Comparison of ENCODE assay signal across 25 mouse cellular contexts in genomic region chr15:28070221-28070620, GRCm38 (mm10). TPM values are rescaled to one million over a fixed set of nuclear protein-coding genes. Genes with fewer than 3 reads are reported as not detected.
DNase-seq lines count a peak whose midpoint lies in the region; ATAC-seq and TF ChIP-seq lines count a peak whose summit lies in the region.
"Had no signal": no experiment of that assay in that cellular context is flagged by ENCODE, and none has a peak within 500 bp of the region (broad histone marks: within the 10 kb centered on the region; RNA-seq: fewer than 3 reads in every experiment).

No protein-coding gene starts in this region.

- no peak for TF ChIP-seq POLR2A in liver, adult 2 months (IDR thresholded peaks at IDR 0.05; ENCODE audit: extremely low read depth, insufficient read depth, low read length)
- no peak for TF ChIP-seq POLR2A in ES-Bruce4 (IDR thresholded peaks at IDR 0.05; ENCODE audit: insufficient read depth, low read length)

- 0 out of 2 replicates have a peak overlapping the region, but pooled peaks have one; percentile 2 for H3K9ac ChIP-seq in liver, adult 2 months (ENCODE audit: low read depth, low read length)
- no peak overlapping the region for H3K9ac ChIP-seq in liver, embryonic 12.5 days
- no peak overlapping the region for H3K9ac ChIP-seq in ES-Bruce4 (ENCODE audit: low read depth, poor library complexity, severe bottlenecking)
- H3K9ac ChIP-seq in kidney, embryonic 16.5 days (replicated peaks; ENCODE audit: low read length), result no peak overlapping the region
- H3K9ac ChIP-seq: limb, embryonic 15.5 days; midbrain, embryonic 13.5 days had no signal

- no peak overlapping the region for H3K4me2 ChIP-seq in liver, embryonic 12.5 days
- H3K4me2 ChIP-seq in kidney, embryonic 16.5 days (replicated peaks; ENCODE audit: low read depth, low read length), result peak overlapping the region; percentile 45
- H3K4me2 ChIP-seq: limb, embryonic 15.5 days had no signal

- ATAC-seq in liver, embryonic 12.5 days, result no peak
- ATAC-seq in kidney, embryonic 16.5 days (ENCODE audit: low FRiP score, low TSS enrichment), result no peak
- ATAC-seq: forebrain, embryonic 14.5 days had no signal

- H3K79me2 ChIP-seq in liver, adult 2 months (ENCODE audit: control insufficient read depth, insufficient read depth, low read length), result no peaks in the 10 kb centered on the region

- 39% methylated on average over 5 of the region's 5 CpGs for WGBS in liver, adult 2 months
- 47% methylated on average over 5 of the region's 5 CpGs for WGBS in liver, embryonic 12.5 days (ENCODE audit: insufficient replicate concordance)
- WGBS in kidney, embryonic 16.5 days, result 56% methylated on average over 5 of the region's 5 CpGs

- H3K27ac ChIP-seq in liver, adult 2 months (replicated peaks; ENCODE audit: insufficient read depth, low read depth, low read length), result peak overlapping the region; percentile 57
- H3K27ac ChIP-seq in liver, embryonic 12.5 days, result no peak overlapping the region
- H3K27ac ChIP-seq in ES-Bruce4 (ENCODE audit: insufficient read depth, low read length), result no peak overlapping the region
- H3K27ac ChIP-seq in kidney, embryonic 16.5 days (ENCODE audit: low read length), result no peak overlapping the region
- H3K27ac ChIP-seq: limb, embryonic 15.5 days; macrophage; midbrain, embryonic 13.5 days; stomach, postnatal 0 days had no signal

- H3K9me3 ChIP-seq in liver, embryonic 12.5 days (replicated peaks), result no peaks in the 10 kb centered on the region
- H3K9me3 ChIP-seq in ES-Bruce4 (replicated peaks; ENCODE audit: control insufficient read depth, insufficient read depth, low read length, poor library complexity, severe bottlenecking), result no peaks in the 10 kb centered on the region
- no peaks in the 10 kb centered on the region for H3K9me3 ChIP-seq in kidney, embryonic 16.5 days (ENCODE audit: low read length)
- H3K9me3 ChIP-seq: limb, embryonic 15.5 days; midbrain, embryonic 13.5 days had no signal

- H3K27me3 ChIP-seq in liver, adult 2 months (ENCODE audit: control insufficient read depth, insufficient read depth, low read length), result no peaks in the 10 kb centered on the region
- H3K27me3 ChIP-seq in liver, embryonic 12.5 days (replicated peaks), result peaks cover 14% of the 10 kb centered on the region
- H3K27me3 ChIP-seq in ES-Bruce4 (ENCODE audit: control insufficient read depth, insufficient read depth, low read length, poor library complexity, severe bottlenecking), result peaks cover 1% of the 10 kb centered on the region; the same call in 1 of the 2 replicates
- no peaks in the 10 kb centered on the region for H3K27me3 ChIP-seq in kidney, embryonic 16.5 days (ENCODE audit: insufficient read depth, low read length)
- H3K27me3 ChIP-seq: limb, embryonic 15.5 days; midbrain, embryonic 13.5 days; Patski had no signal

- H3K4me3 ChIP-seq in liver, adult 2 months (ENCODE audit: insufficient read depth, low read depth, low read length), result peak overlapping the region; percentile 59
- no peak overlapping the region for H3K4me3 ChIP-seq in liver, embryonic 12.5 days
- H3K4me3 ChIP-seq in ES-Bruce4 (ENCODE audit: low read depth, low read length), result peak overlapping the region; percentile 8; the same call in 1 of the 2 replicates
- no peak overlapping the region for H3K4me3 ChIP-seq in kidney, embryonic 16.5 days (ENCODE audit: low read length)
- H3K4me3 ChIP-seq: midbrain, embryonic 13.5 days had no signal

- no peak for TF ChIP-seq CTCF in liver, adult 2 months (IDR thresholded peaks at IDR 0.05; ENCODE audit: low read depth, low read length)
- no peak for TF ChIP-seq CTCF in ES-Bruce4 (IDR thresholded peaks at IDR 0.05; ENCODE audit: low read depth, low read length)

- no peak for TF ChIP-seq EP300 in ES-Bruce4 (IDR thresholded peaks at IDR 0.05; ENCODE audit: insufficient read depth, low read depth, low read length)

- H3K4me1 ChIP-seq in liver, adult 2 months (ENCODE audit: control insufficient read depth, insufficient read depth, low read length), result peaks cover 5% of the 10 kb centered on the region
- no peaks in the 10 kb centered on the region for H3K4me1 ChIP-seq in liver, embryonic 12.5 days
- peaks cover 3% of the 10 kb centered on the region for H3K4me1 ChIP-seq in ES-Bruce4 (ENCODE audit: control insufficient read depth, insufficient read depth, low read length)
- H3K4me1 ChIP-seq in kidney, embryonic 16.5 days (ENCODE audit: insufficient read depth, low read length), result peaks cover 6% of the 10 kb centered on the region; the same call in 1 of the 2 replicates

- peak; percentile 33 for DNase-seq in kidney, adult 18-20 months
- no peak for DNase-seq in kidney, adult 11 months
- peak; percentile 77 for DNase-seq in liver, adult 2 months (ENCODE audit: extremely low read depth, low read depth, low spot score)
- DNase-seq in spleen, postnatal 14 days (ENCODE audit: low spot score in 2 of 2), result no peak
- DNase-seq: adrenal gland, postnatal 10 days; cerebellum, adult 8-10 months; cerebellum, postnatal 25 days; gastrocnemius, postnatal 36 days; heart, postnatal 10 days; layer of hippocampus, postnatal 36 days; left cerebral cortex, postnatal 4 days; lung, adult 2 months; lung, postnatal 10 days; spleen, adult 18-20 months; thymus, adult 18-20 months; thymus, postnatal 25 days had no signal

- no peaks in the 10 kb centered on the region for H3K36me3 ChIP-seq in liver, adult 2 months (ENCODE audit: control insufficient read depth, insufficient read depth, low read length)
- H3K36me3 ChIP-seq in liver, embryonic 12.5 days, result no peaks in the 10 kb centered on the region
- H3K36me3 ChIP-seq in ES-Bruce4 (ENCODE audit: control insufficient read depth, insufficient read depth, low read length, poor library complexity, severe bottlenecking), result no peaks in the 10 kb centered on the region
- no peaks in the 10 kb centered on the region for H3K36me3 ChIP-seq in kidney, embryonic 16.5 days (ENCODE audit: insufficient read depth, low read length)
- H3K36me3 ChIP-seq: limb, embryonic 15.5 days; midbrain, embryonic 13.5 days had no signal

RNA-seq across cellular contexts. Expression of gene Trio, which starts 44.6 kb away (rescaled TPM):
- total RNA-seq in liver, adult 2 months (2014; rRNA removed), result 17.9 and 25.4 TPM in 2 replicates
- polyA plus RNA-seq in liver, adult 2 months (2012; rRNA removed), result 5.8 and 10.6 TPM in 2 replicates
- polyA plus RNA-seq in liver, embryonic 12.5 days (2016; fragmentation: Nextera tagmentation; extraction: Ambion mirVana), result 5.2 and 5.6 TPM in 2 replicates
- polyA plus RNA-seq in ES-Bruce4 (2011; ENCODE audit: insufficient read depth, insufficient read length, low read depth, missing spikeins), result 52.5 and 62.2 TPM in 2 replicates
- 24.3 and 27.8 TPM in 2 replicates for polyA plus RNA-seq in kidney, embryonic 16.5 days (2015; fragmentation: Nextera tagmentation; extraction: Ambion mirVana)

Comparison
In these comparisons a context has a peak if more than half of its experiments do, and no peak if none do; other contexts are left out.
1. DNase-seq: peak in kidney, adult 18-20 months (single experiment) and liver, adult 2 months (single experiment); none in kidney, adult 11 months (single experiment) and spleen, postnatal 14 days (0 of 2).
2. H3K4me3 ChIP-seq: peak in liver, adult 2 months (single experiment) and ES-Bruce4 (single experiment); none in liver, embryonic 12.5 days (single experiment) and kidney, embryonic 16.5 days (single experiment).